Mouse (Mus musculus) lung, postnatal 36 days (tissue): ENCODE data around the gene Nppb.
A peak's percentile ranks its signal among the peaks of the same experiment; 100 is the strongest.

ENCODE experiments used
- DNase-seq: peaks from one replicate; pipeline ENCODE4 v3.0.0; 2022; ENCODE audit warnings: mixed read lengths

Nppb gene

GRCm38 (mm10) chr4:147985205-147986132 is at the start of gene Nppb:
Gene Nppb, plus strand, starts transcription at chr4:147985788.
- peak; percentile 39 for DNase-seq

- DNase-seq: no peak
Measured at GRCm38 (mm10) chr4:147935904-147936303, 49.7 kb upstream of the Nppb start.

GRCm38 (mm10) chr4:147936331-147936954 is 49.1 kb upstream of the Nppb start, which contains the start of gene Plod1:
Gene Plod1, minus strand, starts transcription at chr4:147936767.
- peak; percentile 92 for DNase-seq

- no peak for DNase-seq
Measured at GRCm38 (mm10) chr4:147937021-147937420, 48.6 kb upstream of the Nppb start.

GRCm38 (mm10) chr4:147937486-147937885 is 48.1 kb upstream of the Nppb start:
- no peak for DNase-seq

- peak; percentile 53 for DNase-seq
Measured at GRCm38 (mm10) chr4:147938148-147939096, 47.2 kb upstream of the Nppb start.

- no peak for DNase-seq
Measured at GRCm38 (mm10) chr4:147940111-147940510, 45.5 kb upstream of the Nppb start.

GRCm38 (mm10) chr4:147940576-147941044 is 45.0 kb upstream of the Nppb start, which contains the start of gene 2510039O18Rik:
Gene 2510039O18Rik, plus strand, starts transcription at chr4:147940895.
- peak; percentile 93 for DNase-seq

- no peak for DNase-seq
Measured at GRCm38 (mm10) chr4:147941045-147942020, 44.3 kb upstream of the Nppb start.

- no peak for DNase-seq
Measured at GRCm38 (mm10) chr4:147943005-147943404, 42.6 kb upstream of the Nppb start.

- no peak for DNase-seq
Measured at GRCm38 (mm10) chr4:147947511-147947910, 38.1 kb upstream of the Nppb start.

- DNase-seq: peak; percentile 71
Measured at GRCm38 (mm10) chr4:147953590-147953989, 32.0 kb upstream of the Nppb start.

GRCm38 (mm10) chr4:147957141-147957540 is 28.4 kb upstream of the Nppb start:
- DNase-seq: no peak

GRCm38 (mm10) chr4:147959881-147960831 is 25.4 kb upstream of the Nppb start:
- DNase-seq: peak; percentile 84

- no peak for DNase-seq
Measured at GRCm38 (mm10) chr4:147962781-147963180, 22.8 kb upstream of the Nppb start.

GRCm38 (mm10) chr4:147963623-147964022 is 22.0 kb upstream of the Nppb start:
- no peak for DNase-seq

- no peak for DNase-seq
Measured at GRCm38 (mm10) chr4:147965712-147966111, 19.9 kb upstream of the Nppb start.

GRCm38 (mm10) chr4:147968816-147969215 is 16.8 kb upstream of the Nppb start:
- no peak for DNase-seq

- no peak for DNase-seq
Measured at GRCm38 (mm10) chr4:147969337-147969736, 16.3 kb upstream of the Nppb start.

- no peak for DNase-seq
Measured at GRCm38 (mm10) chr4:147976237-147976636, 9.4 kb upstream of the Nppb start.
